Mouse (Mus musculus) stomach, embryonic 14.5 days (tissue): ENCODE results near the gene Otub2. TPM values are rescaled to one million over a fixed set of nuclear protein-coding genes. Genes with fewer than 3 reads are reported as not detected.

ENCODE experiments used
- ATAC-seq: fragments of 200-750 bp; cut with Nextera tagmentation; 2 replicates; pipeline ENCODE4 v1.8.0; 2017; ENCODE audit warnings: low read depth, moderate TSS enrichment; ENCODE audit not compliant: insufficient number of reproducible peaks, insufficient read depth, low FRiP score
- H3K27ac ChIP-seq: fragments of 300-500 bp; sonication (generic); 2 replicates; pipeline ENCODE4 v1.5.1; 2014; ENCODE audit warnings: mild to moderate bottlenecking, low read length, moderate library complexity, mixed read lengths
- H3K27me3 ChIP-seq: fragments of 300-500 bp; sonication (generic); 2 replicates; pipeline ENCODE4 v1.6.1; 2014; ENCODE audit warnings: low read length, control low read depth, mixed read lengths; ENCODE audit not compliant: control insufficient read depth, insufficient read depth
- H3K36me3 ChIP-seq: fragments of 300-500 bp; sonication (generic); 2 replicates; pipeline ENCODE4 v1.6.1; 2014; ENCODE audit warnings: mild to moderate bottlenecking, control low read depth, low read length, moderate library complexity, mixed read lengths; ENCODE audit not compliant: control insufficient read depth, insufficient read depth
- H3K4me1 ChIP-seq: fragments of 300-500 bp; sonication (generic); 2 replicates; pipeline ENCODE4 v1.6.1; 2014; ENCODE audit warnings: low read length, control low read depth, mixed read lengths; ENCODE audit not compliant: control insufficient read depth, insufficient read depth
- H3K4me2 ChIP-seq: fragments of 300-500 bp; sonication (generic); replicated peaks from 2 replicates; pipeline ENCODE4 v1.6.1; 2014; ENCODE audit warnings: low read depth, low read length, control low read depth
- H3K4me3 ChIP-seq: fragments of 300-500 bp; sonication (generic); 2 replicates; pipeline ENCODE4 v1.5.1; 2014; ENCODE audit warnings: low read depth, low read length, control low read depth
- H3K9ac ChIP-seq: fragments of 300-500 bp; sonication (generic); replicated peaks from 2 replicates; pipeline ENCODE4 v1.6.1; 2014; ENCODE audit warnings: low read depth, mild to moderate bottlenecking, control low read depth, low read length, moderate library complexity, mixed read lengths
- H3K9me3 ChIP-seq: fragments of 300-500 bp; sonication (generic); 2 replicates; pipeline ENCODE4 v1.6.1; 2016; ENCODE audit warnings: low read depth, low read length, control low read depth; ENCODE audit not compliant: control insufficient read depth
- WGBS: fragments of 180-500 bp; shearing (Covaris S2); extraction: QIAGEN DNeasy Blood & Tissue Kit; methylation state at CpG from one replicate; pipeline ENCODE4 v1.1.7; 2014; 5-methylcytosine and 5-hydroxymethylcytosine counted together
- polyA plus RNA-seq: library from polyadenylated mRNA; unstranded; fragments of >200 nt; fragmentation: Nextera tagmentation; extraction: Ambion mirVana; gene quantifications from 2 replicates; pipeline ENCODE4 v1.2.1, GENCODE M21; 2014

Gene Otub2
- polyA plus RNA-seq, 1 experiment from 2014 or later = 7.2 TPM

- no peaks in the 10 kb centered on the region for H3K27me3 ChIP-seq
- peak within 1 kb of the TSS; percentile 52 for H3K27ac ChIP-seq
- no peaks in the 10 kb centered on the region for H3K4me1 ChIP-seq
- H3K4me2 ChIP-seq = no peak within 1 kb of the TSS
- no peaks in the 10 kb centered on the region for H3K36me3 ChIP-seq
- ATAC-seq = no peak; the same call in 1 of the 2 replicates
- WGBS = 45% methylated on average over 14 of the region's 14 CpGs
- no peaks in the 10 kb centered on the region for H3K9me3 ChIP-seq
- H3K4me3 ChIP-seq = 0 out of 2 replicates have a peak within 1 kb of the TSS, but pooled peaks have one; percentile 2
- H3K9ac ChIP-seq = 0 out of 2 replicates have a peak within 1 kb of the TSS, but pooled peaks have one; percentile 10
These were observed 32.6 kb upstream of the Otub2 start, which contains the start of gene Asb2 for GRCm38 (mm10) chr12:103355746-103356414. TSS of gene Asb2 (minus strand) at chr12:103356001.

- Histone ChIP-seq H3K4me2 (no peak overlapping the region), H3K9ac (no peak overlapping the region), H3K27me3 (no peaks in the 10 kb centered on the region), H3K4me3 (no peak overlapping the region), H3K27ac (peak overlapping the region; percentile 10; the same call in 1 of the 2 replicates), H3K4me1 (no peaks in the 10 kb centered on the region), H3K36me3 (no peaks in the 10 kb centered on the region), H3K9me3 (no peaks in the 10 kb centered on the region)
- 86% methylated on average over 4 of the region's 4 CpGs for WGBS
- ATAC-seq = no peak
These were observed 32.1 kb upstream of the Otub2 start for GRCm38 (mm10) chr12:103356415-103356748.

GRCm38 (mm10) chr12:103358216-103358615 lies 30.3 kb upstream of the Otub2 start:
- H3K27ac ChIP-seq = no peak overlapping the region
- ATAC-seq = no peak
- H3K4me3 ChIP-seq = no peak overlapping the region
- no peaks in the 10 kb centered on the region for H3K36me3 ChIP-seq
- H3K9me3 ChIP-seq = no peaks in the 10 kb centered on the region
- no peak overlapping the region for H3K4me2 ChIP-seq
- H3K4me1 ChIP-seq = no peaks in the 10 kb centered on the region
- no peak overlapping the region for H3K9ac ChIP-seq
- 83% methylated on average over 8 of the region's 8 CpGs for WGBS
- H3K27me3 ChIP-seq = no peaks in the 10 kb centered on the region

GRCm38 (mm10) chr12:103358951-103359801 lies 29.3 kb upstream of the Otub2 start:
- ATAC-seq = no peak
- no peak overlapping the region for H3K4me3 ChIP-seq
- H3K36me3 ChIP-seq = no peaks in the 10 kb centered on the region
- H3K27me3 ChIP-seq = no peaks in the 10 kb centered on the region
- H3K9me3 ChIP-seq = no peaks in the 10 kb centered on the region
- H3K4me1 ChIP-seq = no peaks in the 10 kb centered on the region
- H3K27ac ChIP-seq = no peak overlapping the region
- no peak overlapping the region for H3K9ac ChIP-seq
- 54% methylated on average over 4 of the region's 4 CpGs for WGBS
- no peak overlapping the region for H3K4me2 ChIP-seq

- Histone ChIP-seq H3K36me3 (no peaks in the 10 kb centered on the region), H3K4me2 (no peak overlapping the region), H3K9me3 (no peaks in the 10 kb centered on the region), H3K4me1 (no peaks in the 10 kb centered on the region), H3K9ac (no peak overlapping the region), H3K4me3 (no peak overlapping the region), H3K27ac (no peak overlapping the region), H3K27me3 (no peaks in the 10 kb centered on the region)
- WGBS = 80% methylated on average over 8 of the region's 8 CpGs
- ATAC-seq = no peak
These were observed 27.7 kb upstream of the Otub2 start for GRCm38 (mm10) chr12:103360812-103361211.

- Histone ChIP-seq H3K9me3 (no peaks in the 10 kb centered on the region), H3K27me3 (no peaks in the 10 kb centered on the region), H3K4me2 (no peak overlapping the region), H3K4me1 (no peaks in the 10 kb centered on the region), H3K27ac (no peak overlapping the region), H3K9ac (no peak overlapping the region), H3K4me3 (no peak overlapping the region), H3K36me3 (no peaks in the 10 kb centered on the region)
- ATAC-seq = no peak
- WGBS = 85% methylated on average over 17 of the region's 17 CpGs
These were observed 26.8 kb upstream of the Otub2 start for GRCm38 (mm10) chr12:103361539-103362307.

GRCm38 (mm10) chr12:103362336-103362735 lies 26.1 kb upstream of the Otub2 start:
- no peak overlapping the region for H3K4me3 ChIP-seq
- H3K4me2 ChIP-seq = no peak overlapping the region
- WGBS = 72% methylated on average over 3 of the region's 3 CpGs
- H3K4me1 ChIP-seq = no peaks in the 10 kb centered on the region
- ATAC-seq = no peak
- no peaks in the 10 kb centered on the region for H3K27me3 ChIP-seq
- no peak overlapping the region for H3K27ac ChIP-seq
- no peak overlapping the region for H3K9ac ChIP-seq
- no peaks in the 10 kb centered on the region for H3K9me3 ChIP-seq
- no peaks in the 10 kb centered on the region for H3K36me3 ChIP-seq

GRCm38 (mm10) chr12:103367171-103367570 lies 21.3 kb upstream of the Otub2 start:
- no peaks in the 10 kb centered on the region for H3K27me3 ChIP-seq
- 86% methylated on average over 2 of the region's 2 CpGs for WGBS
- ATAC-seq = no peak
- no peaks in the 10 kb centered on the region for H3K4me1 ChIP-seq
- no peak overlapping the region for H3K9ac ChIP-seq
- H3K4me2 ChIP-seq = no peak overlapping the region
- H3K27ac ChIP-seq = no peak overlapping the region
- H3K36me3 ChIP-seq = no peaks in the 10 kb centered on the region
- H3K9me3 ChIP-seq = no peaks in the 10 kb centered on the region
- no peak overlapping the region for H3K4me3 ChIP-seq
